9 mouse cellular contexts compared by ENCODE assay signal in genomic region chr5:75835556-75835961, GRCm38 (mm10).
DNase-seq lines count a peak whose midpoint lies in the region; ATAC-seq and TF ChIP-seq lines count a peak whose summit lies in the region.
"Had no signal": no experiment of that assay in that cellular context is flagged by ENCODE, and none has a peak within 500 bp of the region (broad histone marks: within the 10 kb centered on the region; RNA-seq: fewer than 3 reads in every experiment).

No protein-coding gene starts in this region.

- H3K4me1 ChIP-seq in heart, embryonic 13.5 days, result peaks cover 11% of the 10 kb centered on the region
- H3K4me1 ChIP-seq in liver, embryonic 14.5 days (replicated peaks; ENCODE audit: control insufficient read depth in 2 of 2, insufficient read depth in 2 of 2, low read length in 1 of 2), result peaks cover 0 to 9% of the 10 kb centered on the region in 2 experiments; a peak in 3 of 4 replicates
- H3K4me1 ChIP-seq in midbrain, postnatal 0 days (ENCODE audit: insufficient read depth, low read length), result no peaks in the 10 kb centered on the region

- no peak for TF ChIP-seq EP300 in liver, embryonic 14.5 days (IDR thresholded peaks at IDR 0.05; ENCODE audit: low read depth)

- H3K27ac ChIP-seq in left cerebral cortex, adult 2 months, result 0 out of 2 replicates have a peak overlapping the region, but pooled peaks have one; percentile 41
- peak overlapping the region; percentile 60 for H3K27ac ChIP-seq in heart, embryonic 13.5 days (replicated peaks)
- H3K27ac ChIP-seq in liver, embryonic 14.5 days, result no peak overlapping the region
- peak overlapping the region; percentile 48; the same call in 1 of the 2 replicates for H3K27ac ChIP-seq in midbrain, postnatal 0 days (ENCODE audit: low read depth, low read length)

- peak in 1 of 2 experiments; percentile 24 for DNase-seq in left cerebral cortex, adult 2 months (ENCODE audit: extremely low spot score in 1 of 2, low spot score in 2 of 2)
- DNase-seq in left cerebral cortex, adult 11 months (ENCODE audit: low spot score), result no peak
- peak; percentile 43 for DNase-seq in embryo, embryonic 10.5 days (ENCODE audit: low spot score)
- peak; percentile 69 for DNase-seq in kidney, adult 9 months
- no peak for DNase-seq in liver, embryonic 14.5 days (ENCODE audit: low read depth in 3 of 3, low spot score in 3 of 3)
- peak; percentile 34 for DNase-seq in midbrain, postnatal 0 days (ENCODE audit: low spot score)
- no peak for DNase-seq in cerebellum, adult 9-11 months

- WGBS in heart, embryonic 13.5 days, result 40% methylated on average over 20 of the region's 20 CpGs
- 8% methylated on average over 20 of the region's 20 CpGs for WGBS in liver, embryonic 14.5 days (ENCODE audit: insufficient replicate concordance)
- WGBS in midbrain, postnatal 0 days, result 43% methylated on average over 20 of the region's 20 CpGs

- H3K4me3 ChIP-seq in left cerebral cortex, adult 2 months, result 0 out of 2 replicates have a peak overlapping the region, but pooled peaks have one; percentile 9
- H3K4me3 ChIP-seq in heart, embryonic 13.5 days, result peak overlapping the region; percentile 31
- peak overlapping the region; percentile 13 to 23; a peak in 2 of 4 replicates for H3K4me3 ChIP-seq in liver, embryonic 14.5 days (ENCODE audit: insufficient read depth in 1 of 2, low read depth in 2 of 2, low read length in 2 of 2)
- no peak overlapping the region for H3K4me3 ChIP-seq in midbrain, postnatal 0 days (ENCODE audit: low read depth, low read length)

- peak overlapping the region; percentile 64 for H3K4me2 ChIP-seq in heart, embryonic 13.5 days
- peak overlapping the region; percentile 50 for H3K4me2 ChIP-seq in liver, embryonic 14.5 days (ENCODE audit: low read depth)
- no peak overlapping the region; the same call in 1 of the 2 replicates for H3K4me2 ChIP-seq in midbrain, postnatal 0 days (ENCODE audit: low read depth, low read length, poor library complexity, severe bottlenecking)

- no peak for TF ChIP-seq CTCF in left cerebral cortex, adult 2 months (IDR thresholded peaks at IDR 0.05)
- TF ChIP-seq CTCF in liver, embryonic 14.5 days (IDR thresholded peaks at IDR 0.05; ENCODE audit: low read depth), result no peak
- no peak for TF ChIP-seq CTCF in midbrain, postnatal 0 days (IDR thresholded peaks at IDR 0.05)

- ATAC-seq in heart, embryonic 13.5 days (ENCODE audit: extremely low read depth, insufficient number of reproducible peaks, low FRiP score, low TSS enrichment), result no peak
- no peak for ATAC-seq in liver, embryonic 14.5 days (ENCODE audit: insufficient read depth)
- no peak for ATAC-seq in midbrain, postnatal 0 days (ENCODE audit: low FRiP score)

- H3K27me3 ChIP-seq in heart, embryonic 13.5 days (replicated peaks), result no peaks in the 10 kb centered on the region
- peaks cover 6% of the 10 kb centered on the region; the same call in 1 of the 2 replicates for H3K27me3 ChIP-seq in liver, embryonic 14.5 days (ENCODE audit: control insufficient read depth, insufficient read depth, low read length)
- no peaks in the 10 kb centered on the region for H3K27me3 ChIP-seq in midbrain, postnatal 0 days (ENCODE audit: insufficient read depth, low read length)

- intact Hi-C loops in left cerebral cortex, adult 2 months (cut with DNase I), result no loop called here

- H3K36me3 ChIP-seq in heart, embryonic 13.5 days, result no peaks in the 10 kb centered on the region
- no peaks in the 10 kb centered on the region for H3K36me3 ChIP-seq in liver, embryonic 14.5 days (replicated peaks; ENCODE audit: control insufficient read depth, insufficient read depth, low read depth)
- H3K36me3 ChIP-seq in midbrain, postnatal 0 days (ENCODE audit: insufficient read depth, low read length), result no peaks in the 10 kb centered on the region
- H3K36me3 ChIP-seq: G1E had no signal

- H3K9me3 ChIP-seq in heart, embryonic 13.5 days, result no peaks in the 10 kb centered on the region
- H3K9me3 ChIP-seq in liver, embryonic 14.5 days (ENCODE audit: control insufficient read depth, low read length), result no peaks in the 10 kb centered on the region
- no peaks in the 10 kb centered on the region for H3K9me3 ChIP-seq in midbrain, postnatal 0 days (ENCODE audit: low read length)

- H3K9ac ChIP-seq in heart, embryonic 13.5 days, result peak overlapping the region; percentile 47; the same call in 1 of the 2 replicates
- no peak overlapping the region for H3K9ac ChIP-seq in liver, embryonic 14.5 days (replicated peaks)
- H3K9ac ChIP-seq in midbrain, postnatal 0 days (replicated peaks; ENCODE audit: low read length, poor library complexity, severe bottlenecking), result no peak overlapping the region

Comparison
In these comparisons a context has a peak if more than half of its experiments do, and no peak if none do; other contexts are left out.
1. DNase-seq: peak in embryo, embryonic 10.5 days (single experiment), kidney, adult 9 months (single experiment) and midbrain, postnatal 0 days (single experiment); none in left cerebral cortex, adult 11 months (single experiment), liver, embryonic 14.5 days (0 of 3) and cerebellum, adult 9-11 months (single experiment).